Mouse (Mus musculus) R1 (cell line): Measurements from ENCODE around the gene Lrrc75a.
A peak's percentile ranks its signal among the peaks of the same experiment; 100 is the strongest.

Experiments
- DNase-seq: peaks from one replicate; pipeline ENCODE4 v3.0.0-alpha.2; 2018; ENCODE audit warnings: low read depth, low spot score

Gene Lrrc75a

DNA sequence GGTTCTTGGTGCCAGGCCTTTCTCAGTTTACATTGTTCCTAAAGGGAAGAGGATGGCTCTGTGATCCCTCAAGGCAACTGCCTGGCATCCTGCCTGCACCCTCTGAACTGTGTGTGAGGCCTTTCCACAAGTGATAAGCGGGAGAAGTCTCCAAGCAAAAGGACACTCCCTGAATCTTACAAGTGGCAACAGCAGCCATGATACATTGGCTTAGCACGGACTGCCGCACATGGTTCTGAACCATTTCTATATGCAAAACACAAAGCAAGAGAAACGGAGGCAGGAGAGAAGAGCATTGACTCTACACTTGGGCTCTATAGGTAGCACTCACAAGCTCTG is 3.0 kb downstream of the Lrrc75a start:
- DNase-seq: no peak

DNA sequence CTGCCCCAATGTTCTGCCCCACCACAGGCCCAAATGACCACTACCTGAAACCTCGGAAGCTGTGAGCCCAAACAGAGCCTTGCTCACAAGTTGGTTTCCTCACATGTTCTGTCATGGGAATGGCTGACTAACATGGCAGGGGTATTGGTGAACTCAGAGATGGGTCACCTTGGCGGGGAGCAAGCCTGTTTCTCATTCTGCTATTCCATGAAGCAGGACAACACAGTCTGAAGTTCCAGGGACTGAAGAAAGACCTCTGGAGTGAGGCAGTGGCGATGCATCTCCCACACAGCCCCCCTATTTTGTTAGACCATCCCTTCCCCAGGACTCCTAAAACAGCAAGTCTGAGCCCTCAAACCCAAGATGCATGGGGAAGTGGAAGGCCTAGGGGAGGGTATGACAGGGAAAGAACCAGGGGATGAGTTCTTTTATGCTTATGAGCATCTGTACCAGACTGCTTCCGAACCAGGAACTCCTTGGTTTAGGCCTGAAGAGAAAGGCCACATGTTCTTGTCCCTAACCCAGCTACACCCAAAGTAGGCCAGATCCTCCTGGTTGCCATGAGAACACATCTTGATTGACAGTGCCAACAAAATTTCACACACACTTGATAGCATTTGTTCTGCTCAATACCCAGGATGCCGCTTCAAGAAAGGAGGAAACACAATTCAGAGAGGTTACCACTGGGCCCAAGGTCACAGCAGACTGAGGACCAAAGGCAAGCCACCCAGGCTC is 3.6 kb downstream of the Lrrc75a start:
- DNase-seq: peak; percentile 69

GRCm38 (mm10) chr11:62643681-62644363 is 4.5 kb downstream of the Lrrc75a start:
- DNase-seq: peak; percentile 26

DNA sequence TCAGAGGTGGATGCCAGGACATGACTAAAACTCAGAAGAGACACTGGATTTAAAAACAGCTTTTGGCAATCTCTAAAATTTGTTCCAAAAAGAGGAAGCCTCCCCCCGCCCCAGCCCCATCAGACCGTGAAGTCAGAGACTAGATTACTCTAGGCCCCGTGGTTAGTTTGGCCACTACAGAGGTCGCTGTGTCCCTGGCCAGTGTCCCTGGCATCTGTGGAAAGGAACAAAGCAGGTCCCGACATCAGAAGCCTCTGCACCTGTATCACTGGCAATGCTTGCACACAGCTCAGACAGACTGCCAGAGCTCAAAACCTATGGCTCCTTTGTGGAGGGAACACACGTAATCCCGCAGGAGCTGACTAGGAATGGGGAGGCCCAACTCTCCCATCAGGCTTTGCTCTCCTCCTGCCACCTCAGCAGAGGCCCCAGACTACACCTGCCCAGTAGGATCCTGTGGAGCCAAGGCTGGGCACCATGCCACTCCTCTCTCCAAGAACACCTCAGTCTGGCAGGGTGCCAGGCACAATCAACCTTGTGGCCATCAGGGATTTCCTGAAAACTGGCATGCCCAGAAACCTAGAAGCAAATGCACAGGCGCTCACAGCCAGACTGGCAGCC is 5.2 kb downstream of the Lrrc75a start:
- no peak for DNase-seq

DNA sequence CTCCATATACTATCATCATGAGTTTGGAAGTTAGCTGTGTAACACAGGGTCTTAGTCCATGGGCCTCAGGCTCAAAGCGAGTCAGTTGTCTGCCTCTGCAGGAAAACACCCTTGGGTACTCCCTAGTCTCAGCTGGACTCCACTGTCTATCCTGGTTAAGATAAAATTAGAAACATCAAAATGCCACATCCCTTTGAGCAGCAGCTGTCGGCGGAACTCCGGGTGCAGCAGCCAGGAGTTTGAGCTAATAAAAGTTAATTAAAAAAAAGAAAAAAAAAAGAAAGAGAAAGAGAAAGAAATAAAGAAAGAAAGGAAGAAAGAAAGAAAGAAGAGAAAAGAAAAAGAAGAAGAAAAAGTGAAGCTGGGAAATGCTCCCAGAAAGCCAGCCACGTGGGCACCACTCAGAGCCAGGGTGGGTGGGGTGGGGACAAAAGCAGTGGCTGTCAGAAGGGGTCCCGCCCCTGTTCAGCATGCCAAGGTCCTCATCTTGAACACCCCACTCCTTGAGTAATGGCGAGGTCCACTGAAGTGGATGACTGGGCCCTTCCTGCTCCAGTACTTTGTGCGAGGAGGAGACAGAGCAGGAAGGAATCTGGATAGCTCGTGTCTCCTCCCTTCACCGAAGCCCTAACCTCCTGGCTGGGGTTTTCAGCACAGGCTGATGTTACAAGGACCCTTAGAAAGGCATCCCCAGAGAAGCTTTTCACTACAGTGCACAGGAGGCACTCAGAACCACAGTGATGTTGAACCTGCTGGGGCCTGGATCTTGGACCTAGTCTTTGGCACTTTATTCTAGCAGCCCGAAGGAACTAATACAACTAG is 6.1 kb downstream of the Lrrc75a start:
- DNase-seq: no peak

DNA sequence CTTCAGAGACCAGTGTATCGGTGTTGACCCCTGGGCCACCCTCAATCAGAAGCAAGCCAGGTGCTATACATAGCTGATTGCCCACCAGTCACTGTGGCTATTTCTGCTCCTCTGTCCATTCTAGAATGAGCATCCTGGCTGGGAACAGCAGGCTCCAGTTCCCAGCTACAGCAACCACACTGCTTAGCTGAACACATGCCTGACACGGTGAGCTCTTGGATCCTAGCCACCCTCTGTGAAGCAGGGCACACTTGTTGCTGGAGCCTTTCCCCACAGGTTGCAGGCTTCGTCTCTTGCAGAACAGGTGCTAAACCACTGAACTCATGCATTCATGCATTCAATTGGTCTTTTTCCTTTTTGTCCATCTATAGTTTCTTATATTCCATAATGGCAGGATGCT is 7.9 kb downstream of the Lrrc75a start:
- DNase-seq: no peak

GRCm38 (mm10) chr11:62638402-62638801 is 9.9 kb downstream of the Lrrc75a start:
- DNase-seq: no peak

GRCm38 (mm10) chr11:62637806-62638205 is 10.5 kb downstream of the Lrrc75a start:
- DNase-seq: no peak

GRCm38 (mm10) chr11:62637401-62637800 is 10.9 kb downstream of the Lrrc75a start:
- DNase-seq: no peak

DNA sequence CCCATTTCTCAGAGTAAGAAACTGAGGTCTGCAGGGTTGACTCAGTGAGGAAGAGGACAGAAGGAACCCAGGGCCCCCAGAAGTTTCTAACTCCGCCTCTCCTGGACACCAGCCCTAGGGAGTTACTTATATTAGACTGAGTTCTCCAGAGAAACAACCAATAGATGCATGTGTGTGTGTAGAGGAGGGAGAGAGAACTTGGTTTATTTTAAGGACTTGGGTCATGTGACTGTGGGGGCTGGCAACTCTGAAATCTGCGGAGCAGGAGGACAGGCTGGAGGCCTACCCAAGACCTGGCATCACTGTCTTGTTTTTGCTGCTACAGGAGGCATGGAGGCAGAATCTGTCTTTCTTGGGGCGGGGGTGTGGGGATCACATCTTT is 11.5 kb downstream of the Lrrc75a start:
- no peak for DNase-seq

DNA sequence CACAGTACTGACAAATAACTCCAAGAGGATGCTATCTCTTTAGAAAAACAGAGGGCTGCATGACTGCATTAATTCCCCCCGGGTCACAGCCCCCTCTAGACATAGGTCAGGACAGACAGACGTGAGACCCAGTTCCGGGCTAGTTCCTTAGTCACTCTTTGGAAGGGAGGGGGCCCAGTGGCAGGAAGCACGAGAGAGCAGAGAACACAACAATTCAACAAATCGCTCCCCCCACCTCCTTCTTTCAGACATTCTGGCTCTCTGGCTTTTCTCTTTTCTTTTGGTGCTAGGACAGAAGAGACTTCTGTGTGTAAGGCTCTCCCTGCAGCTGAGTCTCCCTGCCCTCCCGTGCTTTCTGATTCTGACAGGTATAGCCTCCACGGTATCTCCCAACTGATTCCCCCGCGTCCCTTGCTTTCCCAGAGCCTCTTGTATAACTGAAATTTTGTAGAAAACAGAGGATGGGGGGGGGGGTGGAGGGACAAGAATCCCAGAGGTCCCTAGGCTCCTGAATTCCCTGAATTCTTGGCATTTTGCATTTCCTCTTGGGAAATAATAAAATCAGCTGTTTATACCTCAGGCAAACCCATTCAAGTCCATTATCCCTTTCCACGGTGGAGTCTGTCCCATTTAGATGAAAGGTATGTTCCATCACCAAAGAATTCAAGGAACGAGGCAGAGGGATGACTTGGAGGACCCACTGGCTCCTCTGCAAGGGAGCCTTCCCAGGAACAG is 12.1 kb downstream of the Lrrc75a start:
- peak; percentile 51 for DNase-seq

DNA sequence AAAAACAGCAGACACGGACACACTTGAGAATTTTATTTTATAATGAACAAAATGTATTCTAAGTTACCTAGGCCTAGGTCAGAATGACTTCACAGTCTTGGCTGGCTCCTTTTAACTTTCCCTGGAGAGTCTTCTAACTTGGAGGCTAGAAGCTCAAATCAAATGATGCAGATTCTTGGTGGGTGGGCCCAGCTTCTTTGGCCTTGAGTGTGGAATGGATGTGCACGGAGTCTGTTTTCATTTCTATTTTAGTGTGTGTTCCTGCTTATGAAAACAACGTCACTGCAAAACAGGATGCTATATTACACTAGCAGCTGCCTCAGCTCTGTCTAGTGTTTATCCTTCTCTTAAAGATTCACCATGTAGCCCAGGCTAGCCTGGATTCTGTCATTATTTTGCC is 12.9 kb downstream of the Lrrc75a start:
- DNase-seq: no peak

DNA sequence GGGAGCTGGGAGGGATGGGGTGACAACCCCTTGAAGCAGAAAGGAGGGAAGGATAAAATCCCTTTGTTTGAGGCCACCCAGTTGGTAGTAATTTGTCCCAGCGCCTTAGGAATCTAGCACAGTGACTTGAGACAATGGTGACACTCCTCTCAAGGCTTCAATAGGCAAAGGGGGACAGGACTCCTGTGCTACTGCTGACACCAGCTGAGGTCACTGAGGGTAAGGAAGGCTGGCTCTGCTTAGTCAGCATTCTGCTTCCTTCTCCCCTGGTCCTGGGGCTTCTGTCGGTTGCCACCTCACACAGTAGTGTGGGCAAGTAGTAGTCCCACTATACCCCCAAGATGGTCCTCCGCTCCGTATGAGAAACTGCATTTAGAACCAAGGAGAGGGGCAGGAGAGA is 17.2 kb downstream of the Lrrc75a start:
- DNase-seq: no peak

- DNase-seq: peak; percentile 61
These were observed 18.0 kb downstream of the Lrrc75a start for GRCm38 (mm10) chr11:62630225-62630821.

GRCm38 (mm10) chr11:62629352-62630224 is 18.7 kb downstream of the Lrrc75a start:
- peak; percentile 58 for DNase-seq

GRCm38 (mm10) chr11:62624341-62625291 is 23.7 kb downstream of the Lrrc75a start:
- DNase-seq: no peak

DNA sequence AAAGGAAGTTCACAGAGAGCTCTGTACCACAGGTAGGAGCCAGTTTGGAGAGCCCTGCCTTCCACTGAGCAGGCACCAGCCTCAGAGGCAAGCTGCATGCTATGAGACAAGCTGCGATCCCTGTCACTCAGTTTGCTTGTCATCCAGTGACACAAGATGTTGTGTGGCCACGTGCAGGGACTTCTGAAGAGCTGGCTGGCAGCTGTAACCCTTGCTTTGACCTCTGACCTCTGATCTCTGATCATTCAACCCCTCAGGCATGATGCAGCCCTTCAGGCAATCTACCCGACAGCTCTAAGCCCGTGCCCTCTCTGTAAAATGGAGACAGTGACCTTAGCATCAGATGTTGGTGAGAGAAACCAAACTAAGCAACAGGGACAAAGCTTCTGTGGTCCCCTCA is 25.5 kb downstream of the Lrrc75a start:
- no peak for DNase-seq

GRCm38 (mm10) chr11:62621586-62622283 is 26.6 kb downstream of the Lrrc75a start:
- peak; percentile 59 for DNase-seq
